Comparison of ENCODE assay signal across 30 mouse cellular contexts in genomic region chr7:70472786-70473185, GRCm38 (mm10).
"Had no signal": no experiment of that assay in that cellular context is flagged by ENCODE, and none has a peak within 500 bp of the region (broad histone marks: within the 10 kb centered on the region; RNA-seq: fewer than 3 reads in every experiment).

No protein-coding gene starts in this region.

- H3K4me1 ChIP-seq: heart, embryonic 10.5 days; heart, embryonic 12.5 days; heart, embryonic 13.5 days; heart, embryonic 15.5 days; hindbrain, embryonic 10.5 days; hindbrain, embryonic 12.5 days; hindbrain, embryonic 13.5 days; hindbrain, embryonic 15.5 days; intestine, embryonic 15.5 days had no signal

- H3K4me3 ChIP-seq: heart, adult 2 months; heart, embryonic 10.5 days; heart, embryonic 12.5 days; heart, embryonic 13.5 days; heart, embryonic 15.5 days; hindbrain, embryonic 10.5 days; hindbrain, embryonic 12.5 days; hindbrain, embryonic 13.5 days; hindbrain, embryonic 15.5 days; intestine, embryonic 15.5 days; kidney, embryonic 15.5 days; layer of hippocampus, adult 2 months; left cerebral cortex, adult 2 months had no signal

- DNase-seq: heart, adult 2 months; heart, postnatal 10 days; heart, postnatal 14 days; heart, postnatal 36 days; heart, postnatal 4 days; kidney, adult 11 months; kidney, postnatal 10 days; kidney, postnatal 14 days; layer of hippocampus, adult 9-11 months; layer of hippocampus, postnatal 36 days had no signal

- H3K4me2 ChIP-seq: heart, embryonic 11.5 days; heart, embryonic 12.5 days; heart, embryonic 13.5 days; heart, embryonic 15.5 days; hindbrain, embryonic 12.5 days; hindbrain, embryonic 13.5 days; hindbrain, embryonic 14.5 days; hindbrain, embryonic 15.5 days; intestine, embryonic 15.5 days; kidney, embryonic 15.5 days had no signal

- H3K9me3 ChIP-seq: heart, embryonic 10.5 days; heart, embryonic 12.5 days; heart, embryonic 13.5 days; heart, embryonic 15.5 days; hindbrain, embryonic 10.5 days; hindbrain, embryonic 12.5 days; hindbrain, embryonic 13.5 days; hindbrain, embryonic 15.5 days; intestine, embryonic 15.5 days; kidney, embryonic 15.5 days had no signal

- H3K27ac ChIP-seq: heart, adult 2 months; heart, embryonic 10.5 days; heart, embryonic 13.5 days; heart, embryonic 15.5 days; hindbrain, embryonic 10.5 days; hindbrain, embryonic 12.5 days; hindbrain, embryonic 13.5 days; hindbrain, embryonic 14.5 days; hindbrain, embryonic 15.5 days; hindbrain, postnatal 0 days; intestine, embryonic 15.5 days; kidney, embryonic 15.5 days; kidney, postnatal 0 days; layer of hippocampus, adult 2 months; left cerebral cortex, adult 2 months had no signal

- H3K9ac ChIP-seq: heart, embryonic 12.5 days; heart, embryonic 13.5 days; heart, embryonic 15.5 days; hindbrain, embryonic 12.5 days; hindbrain, embryonic 13.5 days; hindbrain, embryonic 14.5 days; hindbrain, embryonic 15.5 days; intestine, embryonic 15.5 days; kidney, embryonic 15.5 days had no signal

- H3K27me3 ChIP-seq: heart, embryonic 15.5 days; hindbrain, embryonic 12.5 days; hindbrain, embryonic 13.5 days; hindbrain, embryonic 15.5 days; intestine, embryonic 15.5 days; kidney, embryonic 15.5 days had no signal

- ATAC-seq: hindbrain, embryonic 16.5 days; hindbrain, postnatal 0 days; inflammation-experienced regulatory T-cells, adult 6 months; intestine, embryonic 15.5 days; intestine, embryonic 16.5 days; intestine, postnatal 0 days had no signal

- H3K36me3 ChIP-seq: heart, embryonic 10.5 days; heart, embryonic 12.5 days; heart, embryonic 13.5 days; heart, embryonic 15.5 days; hindbrain, embryonic 10.5 days; hindbrain, embryonic 12.5 days; hindbrain, embryonic 13.5 days; hindbrain, embryonic 15.5 days; intestine, embryonic 15.5 days; kidney, embryonic 15.5 days had no signal
